10 mouse cellular contexts compared by ENCODE assay signal in the genomic region with DNA sequence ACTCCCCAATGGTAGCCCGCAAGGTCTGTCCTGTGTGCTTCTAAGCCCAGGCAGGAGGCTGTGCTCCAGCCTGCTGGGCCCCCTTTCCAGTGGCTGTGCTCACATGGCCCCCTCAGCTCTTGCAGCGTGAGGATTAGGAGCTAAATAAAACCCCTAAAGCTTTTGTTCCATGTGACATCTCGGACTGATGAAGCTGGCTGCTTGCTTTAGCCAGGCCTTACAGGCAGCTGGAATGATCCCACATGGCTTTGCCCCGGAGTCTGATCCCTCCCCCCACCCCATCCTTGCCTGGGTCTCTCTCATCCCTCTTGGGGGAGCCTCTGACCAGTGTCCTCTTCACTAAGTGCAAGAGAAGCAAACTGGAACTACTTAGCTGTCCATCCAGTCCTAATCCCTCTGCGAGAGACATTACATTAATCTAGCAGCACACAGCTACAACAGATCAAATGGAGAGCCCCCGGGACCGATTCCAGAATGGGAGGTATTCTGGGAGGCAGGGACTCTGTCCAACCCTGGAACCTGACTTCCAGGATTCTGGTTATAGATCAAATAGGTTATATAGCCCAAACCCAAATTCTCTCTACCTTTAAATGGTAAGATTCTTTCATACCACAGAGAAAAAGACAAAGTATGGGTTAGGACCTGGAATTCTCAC.
DNase-seq lines count a peak whose midpoint lies in the region; ATAC-seq lines count a peak whose summit lies in the region.
"Had no signal": no experiment of that assay in that cellular context is flagged by ENCODE, and none has a peak within 500 bp of the region (broad histone marks: within the 10 kb centered on the region; RNA-seq: fewer than 3 reads in every experiment).

No protein-coding gene starts in this region.

- H3K36me3 ChIP-seq in forebrain, embryonic 12.5 days (replicated peaks): peaks cover 2% of the 10 kb centered on the region; the same call in 1 of the 2 replicates
- H3K36me3 ChIP-seq in hindbrain, embryonic 13.5 days: no peaks in the 10 kb centered on the region; the same call in 1 of the 2 replicates
- H3K36me3 ChIP-seq in neural tube, embryonic 14.5 days (ENCODE audit: control insufficient read depth, insufficient read depth, low read length): no peaks in the 10 kb centered on the region

- DNase-seq in heart, adult 18-20 months: peak; percentile 41 to 65
- DNase-seq in heart, adult 11 months: no peak
- no peak for DNase-seq in T-cell, adult 2 months (ENCODE audit: low spot score)
- no peak for DNase-seq in lung, postnatal 25 days (ENCODE audit: low spot score)
- DNase-seq in ovary, postnatal 36 days (ENCODE audit: low spot score): no peak
- DNase-seq: thymus, adult 2 months had no signal

- H3K9me3 ChIP-seq in forebrain, embryonic 12.5 days: no peaks in the 10 kb centered on the region
- no peaks in the 10 kb centered on the region for H3K9me3 ChIP-seq in hindbrain, embryonic 13.5 days
- H3K9me3 ChIP-seq in neural tube, embryonic 14.5 days (ENCODE audit: control insufficient read depth, low read length): no peaks in the 10 kb centered on the region

- H3K27ac ChIP-seq in forebrain, embryonic 12.5 days: peak overlapping the region; percentile 77
- H3K27ac ChIP-seq in hindbrain, embryonic 13.5 days: peak overlapping the region; percentile 75
- H3K27ac ChIP-seq in neural tube, embryonic 14.5 days (ENCODE audit: low read depth, low read length): peak overlapping the region; percentile 40

- H3K4me1 ChIP-seq in forebrain, embryonic 12.5 days: peaks cover 88% of the 10 kb centered on the region
- H3K4me1 ChIP-seq in hindbrain, embryonic 13.5 days (replicated peaks): peaks cover 76% of the 10 kb centered on the region
- H3K4me1 ChIP-seq in neural tube, embryonic 14.5 days (ENCODE audit: control insufficient read depth, insufficient read depth, low read length): peaks cover 46% of the 10 kb centered on the region

- H3K4me2 ChIP-seq in forebrain, embryonic 12.5 days: peak overlapping the region; percentile 8
- H3K4me2 ChIP-seq in hindbrain, embryonic 13.5 days: no peak overlapping the region
- H3K4me2 ChIP-seq in neural tube, embryonic 14.5 days (ENCODE audit: low read depth, low read length): no peak overlapping the region

- H3K4me3 ChIP-seq in forebrain, embryonic 12.5 days (replicated peaks): no peak overlapping the region
- H3K4me3 ChIP-seq in hindbrain, embryonic 13.5 days: no peak overlapping the region
- H3K4me3 ChIP-seq in neural tube, embryonic 14.5 days (ENCODE audit: low read depth, low read length): no peak overlapping the region
- H3K4me3 ChIP-seq: myocyte had no signal

- no peaks in the 10 kb centered on the region for H3K27me3 ChIP-seq in forebrain, embryonic 12.5 days
- no peaks in the 10 kb centered on the region for H3K27me3 ChIP-seq in hindbrain, embryonic 13.5 days
- no peaks in the 10 kb centered on the region for H3K27me3 ChIP-seq in neural tube, embryonic 14.5 days (ENCODE audit: control insufficient read depth, insufficient read depth, low read length)

- peak; percentile 42; the same call in 1 of the 2 replicates for ATAC-seq in forebrain, embryonic 12.5 days (ENCODE audit: low FRiP score)
- ATAC-seq in hindbrain, embryonic 13.5 days (ENCODE audit: low FRiP score): 0 out of 2 replicates have a peak, but pooled peaks have one; percentile 17
- ATAC-seq in neural tube, embryonic 14.5 days (ENCODE audit: low read depth): no peak

- WGBS in forebrain, embryonic 12.5 days: 12% methylated on average over 7 of the region's 7 CpGs
- WGBS in hindbrain, embryonic 13.5 days: 39% methylated on average over 7 of the region's 7 CpGs
- 37% methylated on average over 7 of the region's 7 CpGs for WGBS in neural tube, embryonic 14.5 days

- peak overlapping the region; percentile 17; the same call in 1 of the 2 replicates for H3K9ac ChIP-seq in forebrain, embryonic 12.5 days
- H3K9ac ChIP-seq in hindbrain, embryonic 13.5 days: peak overlapping the region; percentile 19; the same call in 1 of the 2 replicates
- H3K9ac ChIP-seq in neural tube, embryonic 14.5 days (replicated peaks; ENCODE audit: low read depth, low read length): peak overlapping the region; percentile 28; the same call in 1 of the 2 replicates

Comparison
In these comparisons a context has a peak if more than half of its experiments do, and no peak if none do; other contexts are left out.
1. DNase-seq: peak in heart, adult 18-20 months (2 of 2); none in heart, adult 11 months (single experiment), T-cell, adult 2 months (single experiment), lung, postnatal 25 days (single experiment) and ovary, postnatal 36 days (single experiment).
2. Peak in every context shown above with its lines, with median percentiles within 50 percentile points of each other: H3K27ac ChIP-seq and H3K9ac ChIP-seq.